Mouse (Mus musculus) heart, postnatal 0 days (tissue): Measurements from ENCODE around the gene Lrrc20. TPM values are rescaled to one million over a fixed set of nuclear protein-coding genes. Genes with fewer than 3 reads are reported as not detected.

Experiments used
- ATAC-seq: fragments of 200-750 bp; cut with Nextera tagmentation; 2 replicates; pipeline ENCODE4 v1.8.0; 2017; ENCODE audit warnings: low read depth, moderate number of reproducible peaks, moderate library complexity; ENCODE audit not compliant: insufficient read depth
- DNase-seq: peaks from one replicate; pipeline ENCODE4 v3.0.0-alpha.2; 2016; ENCODE audit warnings: low spot score
- H3K27ac ChIP-seq: fragments of 300-500 bp; sonication (generic); 2 replicates; pipeline ENCODE4 v1.5.1; 2014; ENCODE audit warnings: low read depth, mild to moderate bottlenecking
- H3K27me3 ChIP-seq: fragments of 300-500 bp; sonication (generic); 2 replicates; pipeline ENCODE4 v1.6.1; 2014; ENCODE audit warnings: low read length, mixed read lengths; ENCODE audit not compliant: control insufficient read depth, insufficient read depth
- H3K36me3 ChIP-seq: fragments of 300-500 bp; sonication (generic); replicated peaks from 2 replicates; pipeline ENCODE4 v1.6.1; 2014; ENCODE audit warnings: low read length, mixed read lengths; ENCODE audit not compliant: control insufficient read depth, insufficient read depth
- H3K4me1 ChIP-seq: fragments of 300-500 bp; sonication (generic); 2 replicates; pipeline ENCODE4 v1.6.1; 2014; ENCODE audit warnings: antibody characterized with exemption; ENCODE audit not compliant: control insufficient read depth, insufficient read depth
- H3K4me2 ChIP-seq: fragments of 300-500 bp; sonication (generic); 2 replicates; pipeline ENCODE4 v1.6.1; 2014; ENCODE audit warnings: low read depth, mild to moderate bottlenecking, low read length, moderate library complexity
- H3K4me3 ChIP-seq: fragments of 300-500 bp; sonication (generic); 2 replicates; pipeline ENCODE4 v1.5.1; 2014; ENCODE audit warnings: low read depth, low read length
- H3K9ac ChIP-seq: fragments of 300-500 bp; sonication (generic); replicated peaks from 2 replicates; pipeline ENCODE4 v1.6.1; 2014; ENCODE audit warnings: low read depth, low read length, mixed read lengths
- H3K9me3 ChIP-seq: fragments of 300-500 bp; sonication (generic); replicated peaks from 2 replicates; pipeline ENCODE4 v1.6.1; 2016; ENCODE audit warnings: low read length; ENCODE audit not compliant: control insufficient read depth
- CTCF ChIP-seq: IDR thresholded peaks from 2 replicates; pipeline ENCODE4 v1.5.1; 2016; ENCODE audit warnings: antibody characterized with exemption, control low read depth, low read depth
- EP300 ChIP-seq: IDR thresholded peaks from 2 replicates; pipeline ENCODE4 v1.6.1; 2016; ENCODE audit warnings: antibody characterized with exemption, low read depth
- WGBS: fragments of 180-500 bp; shearing (Covaris S2); extraction: QIAGEN DNeasy Blood & Tissue Kit; methylation state at CpG from one replicate; pipeline ENCODE4 v1.1.7; 2014; 5-methylcytosine and 5-hydroxymethylcytosine counted together
- polyA plus RNA-seq: library from polyadenylated mRNA; unstranded; fragments of >200 nt; fragmentation: Nextera tagmentation; extraction: Ambion mirVana; gene quantifications from 2 replicates; pipeline ENCODE4 v1.2.1, GENCODE M21; 2015
- total RNA-seq: library from RNA; depleted of rRNA; stranded (reverse); fragments of >200 nt; gene quantifications from 2 replicates; pipeline ENCODE4 v1.2.3, GENCODE M21; 2014; ENCODE audit warnings: low replicate concordance

Gene Lrrc20
- total and polyA plus RNA-seq, 2 experiments from 2014 or later, result 12.9 to 15.2 TPM

DNA sequence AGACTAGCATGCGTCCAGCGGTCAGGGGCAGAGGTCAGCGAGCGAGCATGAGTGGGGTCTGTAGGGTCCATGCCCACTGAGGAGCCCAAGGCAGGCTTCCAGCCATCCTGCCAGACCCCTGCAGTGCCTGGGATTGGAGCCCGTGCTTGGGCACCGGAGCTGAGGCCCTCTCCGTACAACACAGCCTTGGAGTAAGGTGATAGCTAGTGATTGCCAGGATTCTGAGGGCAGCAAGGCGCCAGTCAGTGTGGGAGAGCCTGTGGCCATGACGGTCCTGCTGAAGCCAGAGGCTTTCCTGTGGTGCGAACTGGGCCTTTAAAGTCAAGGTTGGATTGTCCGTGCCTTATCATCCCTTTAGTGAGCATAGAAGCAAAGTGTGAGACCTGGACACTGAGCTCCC is 9.2 kb downstream of the Lrrc20 start:
- TF ChIP-seq CTCF (no peak), EP300 (no peak)
- ATAC-seq (no peak), DNase-seq (no peak)
- Histone ChIP-seq H3K27me3 (no peaks in the 10 kb centered on the region), H3K4me2 (no peak overlapping the region), H3K4me3 (no peak overlapping the region), H3K9ac (no peak overlapping the region), H3K27ac (no peak overlapping the region), H3K4me1 (no peaks in the 10 kb centered on the region), H3K9me3 (no peaks in the 10 kb centered on the region), H3K36me3 (no peaks in the 10 kb centered on the region)
- 76% methylated on average over 11 of the region's 11 CpGs for WGBS

DNA sequence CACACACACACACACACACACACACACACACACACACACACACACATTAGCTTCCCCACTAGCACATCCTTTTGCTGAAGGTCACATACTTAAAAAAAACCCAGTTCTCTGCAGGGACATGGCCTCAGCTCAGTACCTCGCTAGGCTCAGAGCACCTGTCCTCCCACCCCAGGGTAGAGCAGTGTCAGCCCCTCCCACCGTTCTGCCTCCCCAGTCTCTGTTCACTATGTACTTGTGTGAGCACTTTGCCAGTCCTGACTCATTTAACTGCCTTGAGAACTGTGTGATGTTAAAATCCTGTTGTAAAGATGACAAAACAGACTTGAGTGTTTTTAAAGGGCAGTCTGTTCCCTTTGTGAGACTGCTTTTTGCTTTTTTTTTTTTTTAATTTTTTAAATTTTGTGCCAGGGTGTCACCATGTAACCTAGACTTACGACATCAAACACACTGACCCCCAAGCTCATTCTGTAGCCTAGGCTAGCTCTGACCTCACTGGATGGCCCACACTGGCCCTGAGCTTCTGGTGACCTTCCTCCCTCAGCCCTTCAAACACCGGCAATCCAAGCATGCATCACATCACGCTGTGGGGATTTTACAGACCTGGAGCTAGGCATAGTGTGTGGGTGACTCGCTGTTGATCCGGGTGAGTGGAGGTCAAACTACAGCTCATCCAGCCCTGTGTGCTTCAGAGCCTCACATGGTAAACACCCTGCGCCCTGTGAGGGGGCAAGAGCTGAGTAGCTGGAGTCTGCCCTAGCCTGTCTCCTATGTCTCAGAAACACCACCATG is 11.1 kb downstream of the Lrrc20 start:
- H3K9ac ChIP-seq, result no peak overlapping the region
- no peaks in the 10 kb centered on the region for H3K36me3 ChIP-seq
- ATAC-seq (no peak), DNase-seq (no peak)
- H3K4me1 ChIP-seq, result no peaks in the 10 kb centered on the region
- 78% methylated on average over 8 of the region's 8 CpGs for WGBS
- no peak overlapping the region for H3K4me3 ChIP-seq
- H3K4me2 ChIP-seq, result no peak overlapping the region
- TF ChIP-seq EP300, result no peak
- no peak for TF ChIP-seq CTCF
- H3K27me3 ChIP-seq, result no peaks in the 10 kb centered on the region
- no peaks in the 10 kb centered on the region for H3K9me3 ChIP-seq
- H3K27ac ChIP-seq, result no peak overlapping the region

DNA sequence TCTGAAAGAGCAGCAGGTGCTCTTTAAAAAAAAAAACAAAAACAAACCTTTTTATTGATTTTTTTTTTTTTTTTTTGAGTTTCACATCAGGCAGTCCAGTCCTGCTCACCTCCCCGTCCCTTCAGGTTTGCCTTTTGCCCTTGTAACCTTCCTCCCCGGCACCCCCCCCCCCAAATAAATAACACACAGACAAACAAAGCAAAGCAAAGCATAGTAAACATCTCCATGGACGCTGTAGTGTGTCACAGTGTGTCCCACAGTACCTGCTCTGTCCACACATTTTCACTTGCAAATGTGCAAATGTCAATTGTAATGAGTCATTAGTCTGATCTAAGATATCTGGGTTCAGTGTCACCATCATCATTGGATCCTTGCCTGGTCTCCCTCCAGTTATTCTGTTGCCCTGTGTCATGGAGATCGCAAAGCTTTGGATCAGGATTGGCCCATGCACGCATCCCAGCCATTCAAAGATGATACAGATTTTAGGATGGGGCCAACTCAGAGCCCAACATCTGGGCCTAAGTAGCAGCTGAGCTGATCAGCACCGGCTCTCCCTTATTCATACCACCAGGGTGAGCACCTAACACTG is 13.0 kb downstream of the Lrrc20 start:
- Histone ChIP-seq H3K27me3 (no peaks in the 10 kb centered on the region), H3K9me3 (no peaks in the 10 kb centered on the region), H3K4me1 (no peaks in the 10 kb centered on the region), H3K4me2 (no peak overlapping the region), H3K27ac (no peak overlapping the region), H3K4me3 (no peak overlapping the region), H3K36me3 (no peaks in the 10 kb centered on the region), H3K9ac (no peak overlapping the region)
- ATAC-seq, result no peak
- no peak for DNase-seq
- TF ChIP-seq EP300 (no peak), CTCF (no peak)
- 85% methylated on average over 6 of the region's 6 CpGs for WGBS

DNA sequence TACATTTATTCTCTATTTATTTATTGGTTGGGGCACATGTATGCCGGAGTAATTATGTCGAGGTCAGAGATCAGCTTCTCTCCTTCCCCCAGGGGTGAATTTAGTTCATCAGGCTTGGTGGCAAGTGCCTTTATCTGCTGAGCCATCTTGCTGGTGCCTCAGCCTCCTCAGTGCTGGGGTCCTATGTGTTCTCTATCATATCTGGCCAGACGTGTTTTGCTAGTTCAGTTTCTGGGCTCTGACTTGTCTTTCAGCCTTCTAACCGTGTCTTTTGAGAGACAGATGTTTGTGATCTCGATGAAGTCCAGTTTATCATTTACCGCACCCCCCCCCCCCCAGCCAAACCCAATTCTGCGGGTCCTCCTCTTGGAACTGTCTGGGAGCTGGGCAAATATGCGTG is 16.0 kb downstream of the Lrrc20 start:
- TF ChIP-seq EP300 (no peak), CTCF (no peak)
- 37% methylated on average over 8 of the region's 8 CpGs for WGBS

DNA sequence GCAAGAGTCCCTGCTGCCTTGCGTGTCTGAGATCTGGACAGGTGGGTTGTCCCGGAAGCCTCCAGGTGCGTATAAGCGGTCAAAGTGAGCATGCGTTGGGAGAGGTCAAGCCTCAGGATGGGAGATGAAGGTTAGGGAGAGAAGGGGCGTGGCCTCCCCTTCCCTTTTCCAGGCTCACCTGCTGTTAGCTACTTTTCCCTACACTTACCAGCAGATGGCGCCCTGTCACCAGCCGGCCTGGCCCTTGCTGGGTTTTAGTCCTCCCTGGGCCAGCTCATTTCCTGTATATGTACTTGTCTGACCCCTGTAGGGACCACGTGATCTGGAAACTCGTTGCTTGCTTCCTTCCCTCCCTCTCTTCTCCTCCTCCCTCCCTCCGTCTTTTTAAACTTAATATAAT is 16.4 kb downstream of the Lrrc20 start:
- Histone ChIP-seq H3K36me3 (no peaks in the 10 kb centered on the region), H3K4me3 (no peak overlapping the region), H3K27me3 (no peaks in the 10 kb centered on the region), H3K4me1 (peaks cover 8% of the 10 kb centered on the region), H3K9me3 (no peaks in the 10 kb centered on the region), H3K4me2 (no peak overlapping the region), H3K27ac (no peak overlapping the region), H3K9ac (no peak overlapping the region)
- WGBS, result 17% methylated on average over 11 of the region's 11 CpGs
- ATAC-seq (peak; percentile 79), DNase-seq (peak; percentile 88)
- no peak for TF ChIP-seq EP300
- peak; percentile 92 for TF ChIP-seq CTCF

More for the DNA sequence above, 16.0 kb downstream of the Lrrc20 start:
- ATAC-seq (no peak), DNase-seq (no peak)
- Histone ChIP-seq H3K9me3 (no peaks in the 10 kb centered on the region), H3K4me2 (no peak overlapping the region), H3K27ac (no peak overlapping the region), H3K36me3 (no peaks in the 10 kb centered on the region), H3K27me3 (no peaks in the 10 kb centered on the region), H3K9ac (no peak overlapping the region), H3K4me3 (no peak overlapping the region), H3K4me1 (peaks cover 8% of the 10 kb centered on the region)

DNA sequence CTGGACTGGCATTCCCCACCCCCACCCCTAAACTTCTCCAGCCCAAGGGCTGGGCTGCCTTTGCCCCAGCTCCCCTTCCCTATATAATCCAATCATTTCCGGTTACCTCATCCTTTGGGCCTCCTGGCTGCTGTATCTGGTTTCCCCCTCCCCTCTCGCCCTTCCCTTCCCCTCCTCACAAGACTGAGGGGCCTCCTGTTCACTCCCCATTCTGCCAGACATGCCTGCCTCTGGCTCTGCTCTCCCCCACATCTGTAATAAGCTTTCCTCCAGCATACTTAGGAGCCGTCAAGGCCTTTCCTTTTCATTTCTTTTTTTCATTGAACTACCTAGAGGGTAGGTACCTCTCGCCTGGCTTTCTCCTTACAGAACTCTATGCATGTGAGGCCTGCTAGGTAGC is 19.9 kb downstream of the Lrrc20 start:
- Histone ChIP-seq H3K4me2 (no peak overlapping the region), H3K27me3 (no peaks in the 10 kb centered on the region), H3K27ac (no peak overlapping the region), H3K4me1 (peaks cover 8% of the 10 kb centered on the region), H3K36me3 (no peaks in the 10 kb centered on the region), H3K4me3 (no peak overlapping the region), H3K9ac (no peak overlapping the region), H3K9me3 (no peaks in the 10 kb centered on the region)
- WGBS, result 65% methylated on average over 4 of the region's 4 CpGs
- DNase-seq, result no peak
- ATAC-seq, result no peak
- no peak for TF ChIP-seq EP300
- no peak for TF ChIP-seq CTCF
